Mouse (Mus musculus) cerebellum, adult 11-12 months (tissue): ENCODE measurements around the gene Prpf3.
A peak's percentile ranks its signal among the peaks of the same experiment; 100 is the strongest.
"Not testable (repeated sequence)": the region's sequence is repeated elsewhere in the genome, so short reads cannot be mapped to it uniquely, and the experiment has no call there.

Experiments used
- DNase-seq: peaks from one replicate; pipeline ENCODE4 v3.0.0; 2022

The Prpf3 gene

GRCm38 (mm10) chr3:95879063-95879462, 23.4 kb upstream of the Prpf3 start:
- no peak for DNase-seq

GRCm38 (mm10) chr3:95872048-95872447, 16.4 kb upstream of the Prpf3 start:
- DNase-seq = no peak

DNA sequence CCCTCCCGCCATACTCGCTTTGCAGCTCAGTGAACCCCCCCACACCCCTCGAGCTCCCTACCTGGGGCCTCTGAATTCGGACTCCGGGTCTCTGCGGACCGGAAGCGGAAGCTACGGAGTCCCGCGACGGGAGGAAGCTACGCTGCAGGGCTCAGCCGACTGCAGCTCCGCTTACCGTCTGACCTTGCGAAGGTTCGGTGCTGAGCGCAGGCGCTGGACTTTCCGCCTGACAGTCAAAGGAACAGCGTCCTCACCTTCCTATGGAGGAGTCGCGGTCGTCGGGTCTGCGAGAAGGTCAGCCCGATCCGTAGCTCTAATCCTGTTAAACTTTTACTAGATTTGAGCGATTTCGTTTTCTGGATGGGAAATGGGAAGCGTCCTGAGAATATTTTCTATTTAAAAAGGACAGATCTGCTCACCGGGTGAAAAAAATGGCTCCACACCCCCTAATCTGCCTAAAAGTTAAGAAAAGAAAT, 15.7 kb upstream of the Prpf3 start, which contains the start of gene Mrps21:
Mrps21 (minus strand) TSS at position 128 of the 476 bp plus-strand sequence.
- peak; percentile 89 for DNase-seq

DNA sequence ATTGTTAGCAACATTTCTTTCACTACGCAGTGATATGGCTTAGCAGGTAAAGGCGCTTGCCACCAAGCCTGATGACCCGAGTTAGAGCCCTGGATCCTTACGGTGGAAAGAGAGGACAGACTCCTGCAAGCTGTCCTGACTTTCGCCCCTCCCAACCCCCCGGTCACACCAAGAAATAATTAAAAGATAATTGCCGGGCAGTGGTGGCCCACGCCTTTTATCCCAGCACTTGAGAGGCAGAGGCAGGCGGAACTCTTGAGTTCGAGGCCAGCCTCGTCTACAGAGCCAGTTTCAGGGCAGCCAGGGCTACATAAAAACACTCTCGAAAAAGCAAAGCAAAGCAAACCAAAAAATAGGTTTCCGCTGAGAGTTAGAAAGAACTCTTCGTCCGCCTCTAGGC, 15.3 kb upstream of the Prpf3 start:
- DNase-seq = no peak

DNA sequence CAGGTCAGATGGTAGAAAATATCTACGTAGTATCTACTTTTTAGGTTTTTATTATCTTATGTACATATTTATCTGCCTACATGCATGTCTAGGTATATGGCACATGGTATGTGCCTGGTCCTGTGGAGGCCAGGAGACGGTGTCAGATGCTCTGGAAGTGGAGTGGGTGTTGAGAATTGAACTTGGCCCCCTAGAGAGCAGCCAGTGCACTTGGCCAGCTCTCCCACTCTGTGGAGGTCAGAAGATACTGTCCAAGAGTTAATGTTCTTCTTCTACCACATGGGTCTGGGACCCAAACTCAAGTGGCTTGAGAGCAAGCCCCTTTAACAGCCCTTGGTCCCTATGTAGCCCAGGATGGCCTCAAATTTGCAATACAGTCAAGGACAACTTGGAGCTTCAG, 11.7 kb upstream of the Prpf3 start:
- no peak for DNase-seq

DNA sequence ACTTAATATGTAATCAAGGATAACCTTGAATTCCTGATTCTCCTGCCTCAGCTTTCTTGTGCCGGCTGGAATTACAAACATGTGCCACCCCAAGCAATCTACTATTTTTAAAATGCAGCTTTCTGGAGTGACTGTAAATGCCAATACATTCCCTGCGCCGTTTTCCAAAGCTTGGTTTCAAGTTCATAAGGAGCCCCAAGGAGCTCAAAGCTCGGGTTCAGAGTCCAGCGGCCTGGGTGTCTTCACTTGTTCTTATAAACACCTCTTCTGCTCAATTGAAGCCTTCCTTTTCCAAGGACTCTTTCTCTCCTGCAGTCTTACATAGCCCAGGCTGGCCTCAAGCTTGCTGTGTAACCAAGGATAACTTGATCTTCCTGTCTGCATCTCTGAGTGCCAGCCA, 10.4 kb upstream of the Prpf3 start:
- no peak for DNase-seq

GRCm38 (mm10) chr3:95865571-95865970, 9.9 kb upstream of the Prpf3 start:
- no peak for DNase-seq

GRCm38 (mm10) chr3:95865050-95865449, 9.4 kb upstream of the Prpf3 start:
- DNase-seq = no peak

- no peak for DNase-seq
Measured at GRCm38 (mm10) chr3:95863578-95863977, 7.9 kb upstream of the Prpf3 start.

- peak; percentile 59 for DNase-seq
Measured at GRCm38 (mm10) chr3:95861796-95862195, 6.1 kb upstream of the Prpf3 start.

DNA sequence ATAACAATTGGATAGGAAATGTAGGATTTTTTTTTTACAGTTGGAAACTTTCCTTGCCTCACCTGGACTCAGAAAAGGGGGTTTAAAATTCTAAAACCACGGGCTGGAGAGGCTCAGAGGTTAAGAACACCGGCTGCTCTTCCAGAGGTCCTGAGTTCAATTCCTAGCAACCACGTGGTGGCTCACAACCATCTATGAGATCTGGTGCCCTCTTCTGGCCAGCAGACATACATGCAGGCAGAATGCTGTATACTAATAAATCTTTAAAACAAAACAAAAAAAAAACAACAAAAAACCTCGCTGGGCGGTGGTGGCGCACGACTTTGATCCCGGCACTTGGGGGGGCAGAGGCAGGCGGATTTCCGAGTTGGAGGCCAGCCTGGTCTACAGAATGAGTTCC, 5.5 kb upstream of the Prpf3 start:
- no peak for DNase-seq

- DNase-seq = no peak
Measured at GRCm38 (mm10) chr3:95860323-95860722, 4.6 kb upstream of the Prpf3 start.

GRCm38 (mm10) chr3:95858278-95858677, 2.6 kb upstream of the Prpf3 start:
- DNase-seq = not testable (repeated sequence)

- DNase-seq = not testable (repeated sequence)
Measured at GRCm38 (mm10) chr3:95857050-95857449, 1.4 kb upstream of the Prpf3 start.

DNA sequence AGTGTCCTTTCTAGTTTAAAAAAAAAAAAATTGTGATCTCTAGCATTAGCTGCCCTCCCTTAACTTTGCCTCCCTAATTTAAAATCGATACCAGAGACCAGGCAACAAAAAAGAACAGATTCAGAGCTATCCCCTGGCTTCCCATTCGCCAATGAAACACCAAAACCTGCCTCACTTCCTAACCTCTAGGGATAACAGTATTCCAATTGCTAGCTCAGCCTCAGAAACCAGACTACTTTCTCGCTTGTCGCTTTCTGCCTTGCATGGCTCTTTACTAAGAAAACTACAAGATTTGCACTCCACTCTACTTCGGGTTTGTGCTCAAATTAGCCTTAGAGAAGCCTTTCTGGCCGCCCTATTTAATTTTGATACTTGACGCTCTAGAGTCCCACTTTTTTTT, 430 bp upstream of the Prpf3 start:
- DNase-seq = no peak

GRCm38 (mm10) chr3:95851317-95851716, 4.4 kb downstream of the Prpf3 start:
- DNase-seq = no peak

- DNase-seq = no peak
Measured at GRCm38 (mm10) chr3:95850611-95851010, 5.1 kb downstream of the Prpf3 start.

DNA sequence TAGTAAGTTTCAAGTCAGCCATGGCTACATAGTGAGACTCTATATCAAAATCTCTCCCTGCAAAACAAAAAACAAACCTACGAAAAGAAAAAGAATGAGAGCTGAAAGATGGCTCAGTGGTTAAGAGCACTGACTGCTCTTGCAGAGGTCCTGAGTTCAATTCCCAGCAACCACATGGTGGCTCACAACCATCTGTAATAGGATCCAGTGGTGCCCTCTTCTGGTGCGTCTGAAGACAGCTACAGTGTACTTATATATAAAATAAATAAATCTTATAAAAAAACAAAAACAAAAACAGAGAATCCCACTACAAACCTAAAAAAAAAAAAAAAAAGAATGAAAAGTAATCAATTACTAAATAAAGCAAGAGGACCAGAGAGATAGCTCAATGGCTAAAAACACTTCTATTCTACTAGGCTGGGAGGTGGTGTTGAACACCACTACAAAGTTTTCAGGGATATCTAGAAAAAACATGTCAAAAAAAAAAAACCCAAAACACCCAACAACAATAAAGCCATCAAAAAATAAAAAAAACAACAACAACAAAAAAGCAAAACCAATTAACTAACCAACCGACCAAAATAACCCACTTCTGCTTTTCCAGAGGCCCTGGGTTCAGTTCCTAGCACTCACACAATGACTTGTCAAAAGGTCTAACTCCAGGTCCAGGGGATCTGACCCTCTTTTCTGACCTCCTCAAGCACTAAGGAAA, 13.0 kb downstream of the Prpf3 start:
- no peak for DNase-seq

GRCm38 (mm10) chr3:95839250-95839649, 16.4 kb downstream of the Prpf3 start:
- no peak for DNase-seq

GRCm38 (mm10) chr3:95829053-95829452, 26.6 kb downstream of the Prpf3 start:
- DNase-seq = no peak

GRCm38 (mm10) chr3:95826275-95826674, 29.4 kb downstream of the Prpf3 start:
- no peak for DNase-seq

DNA sequence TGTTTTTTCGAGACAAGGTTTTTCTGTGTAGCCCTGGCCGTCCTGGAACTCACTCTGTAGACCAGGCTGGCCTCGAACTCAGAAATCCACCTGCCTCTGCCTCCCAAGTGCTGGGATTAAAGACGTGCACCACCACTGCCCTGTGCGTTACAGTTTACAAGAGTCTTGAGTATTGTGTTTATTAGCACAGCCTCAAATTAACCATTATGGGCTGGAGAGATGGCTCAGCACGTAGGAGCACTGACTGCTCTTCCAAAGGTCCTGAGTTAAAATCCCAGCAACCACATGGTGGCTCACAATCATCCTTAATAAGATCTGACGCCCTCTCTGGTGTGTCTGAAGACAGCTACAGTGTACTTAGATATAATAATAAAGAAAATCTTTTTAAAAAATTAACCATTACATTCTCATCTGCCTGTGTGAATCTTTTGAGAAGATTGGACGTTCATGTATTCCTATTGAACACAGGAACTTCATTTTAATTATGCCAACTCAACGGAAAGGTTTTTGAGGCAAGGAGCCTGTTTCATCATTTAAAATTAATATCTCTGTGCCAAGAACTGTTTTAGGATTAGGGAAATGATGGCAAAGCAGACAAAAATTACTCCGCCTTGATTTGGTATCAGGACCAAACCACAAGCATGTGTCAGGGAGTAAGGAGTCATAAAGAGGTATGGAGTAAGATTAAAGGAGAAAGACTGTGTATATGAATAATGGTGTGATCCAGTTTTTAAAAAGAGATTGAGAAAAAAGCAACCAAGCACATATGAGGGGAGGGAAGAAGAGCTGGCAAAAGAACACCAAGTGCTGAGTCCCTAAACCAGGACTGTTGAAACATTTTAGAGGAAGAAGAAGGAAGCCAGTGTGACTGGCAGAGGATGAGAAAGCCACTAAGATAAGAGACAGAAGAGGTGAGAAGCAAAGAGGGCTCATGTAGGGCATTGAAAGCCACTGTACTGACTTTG, 35.4 kb downstream of the Prpf3 start:
- DNase-seq = no peak

DNA sequence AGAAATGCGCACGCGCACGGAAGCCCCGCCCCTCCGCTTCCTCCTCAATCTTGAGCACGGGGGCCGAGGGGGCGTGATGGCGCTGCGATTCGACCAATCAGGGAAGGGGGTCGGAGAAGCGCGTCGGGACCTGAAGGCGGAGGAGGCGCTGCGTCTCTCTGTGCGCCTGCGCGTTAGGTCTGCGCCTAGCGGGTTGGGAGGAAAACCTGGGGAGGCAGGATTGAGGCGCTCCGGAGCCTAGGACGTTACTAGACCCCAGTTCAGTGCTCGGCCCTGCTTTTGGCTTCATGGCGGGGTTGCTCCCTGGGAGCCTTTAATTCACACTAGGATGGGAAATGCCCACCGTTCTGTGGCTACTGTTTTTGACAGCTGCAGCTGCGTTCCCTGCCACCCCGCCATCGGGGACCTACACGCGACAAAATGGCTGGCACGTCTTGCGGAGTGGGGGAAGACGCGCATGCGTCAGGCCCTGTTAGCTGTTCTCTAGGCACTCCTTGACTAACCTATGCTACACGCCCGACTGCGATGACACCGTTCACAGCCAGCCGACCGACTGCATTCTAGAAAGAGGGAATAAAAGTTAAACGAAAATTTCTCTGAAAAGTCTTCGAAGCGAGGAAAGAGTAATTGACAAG, 36.2 kb downstream of the Prpf3 start:
- DNase-seq = peak; percentile 100
